In the genomic region with DNA sequence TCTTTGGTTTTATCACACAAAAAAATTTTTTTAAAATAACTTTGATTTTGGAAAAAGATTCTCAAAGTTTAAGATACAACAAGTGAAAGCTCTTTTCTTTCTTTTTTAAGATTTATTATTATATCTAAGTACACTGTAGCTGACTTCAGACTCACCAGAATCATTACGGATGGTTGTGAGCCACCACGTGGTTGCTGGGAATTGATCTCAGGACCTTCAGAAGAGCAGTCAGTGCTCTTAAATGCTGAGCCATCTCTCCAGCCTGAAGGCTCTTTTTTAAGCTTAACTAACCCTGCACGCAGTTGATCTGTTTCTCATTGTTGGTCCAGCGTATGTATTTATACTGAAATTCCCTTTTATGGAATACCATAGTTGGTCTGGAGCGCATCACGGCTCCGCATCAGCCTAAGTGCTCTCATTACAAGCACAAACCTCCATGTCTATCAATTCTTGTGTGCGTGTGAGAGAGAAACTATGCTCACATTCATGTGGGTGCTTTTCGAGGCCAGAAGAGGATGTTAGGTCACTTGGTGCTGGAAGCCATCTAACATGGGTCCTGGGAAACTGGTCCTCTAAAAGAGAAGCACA, we compare ENCODE assay signal across 17 mouse cellular contexts. TPM values are rescaled to one million over a fixed set of nuclear protein-coding genes. Genes with fewer than 3 reads are reported as not detected.
DNase-seq lines count a peak whose midpoint lies in the region; ATAC-seq and TF ChIP-seq lines count a peak whose summit lies in the region.
"Had no signal": no experiment of that assay in that cellular context is flagged by ENCODE, and none has a peak within 500 bp of the region (broad histone marks: within the 10 kb centered on the region; RNA-seq: fewer than 3 reads in every experiment).

No protein-coding gene starts in this region.

- intact Hi-C loops in gastrocnemius, adult 2 months (cut with DNase I): loop anchor here (5.0 kb wide), 1 partner anchor 41 kb away; the partner anchor contains the start of gene Ppm1g

- 92% methylated on average over 9 of the region's 9 CpGs for WGBS in embryonic facial prominence, embryonic 10.5 days
- 87% methylated on average over 9 of the region's 9 CpGs for WGBS in liver, postnatal 0 days (ENCODE audit: insufficient replicate concordance)

- no peak for ATAC-seq in megakaryocyte, adult 5-6 weeks (ENCODE audit: poor library complexity, severe bottlenecking)
- ATAC-seq in liver, postnatal 0 days: no peak

- H3K4me1 ChIP-seq in megakaryocyte, embryonic 14.5 days: peaks cover 59% of the 10 kb centered on the region
- H3K4me1 ChIP-seq in embryonic facial prominence, embryonic 10.5 days: peaks cover 12% of the 10 kb centered on the region; the same call in 1 of the 2 replicates
- peaks cover 14% of the 10 kb centered on the region for H3K4me1 ChIP-seq in liver, postnatal 0 days (ENCODE audit: insufficient read depth)

- H3K27me3 ChIP-seq in megakaryocyte, embryonic 14.5 days (replicated peaks): no peaks in the 10 kb centered on the region
- no peaks in the 10 kb centered on the region for H3K27me3 ChIP-seq in embryonic facial prominence, embryonic 10.5 days (replicated peaks; ENCODE audit: low read depth, poor library complexity, severe bottlenecking)
- H3K27me3 ChIP-seq in liver, postnatal 0 days (ENCODE audit: insufficient read depth, low read length): no peaks in the 10 kb centered on the region
- H3K27me3 ChIP-seq: forebrain, embryonic 15.5 days; hindbrain, embryonic 12.5 days had no signal

- H3K9ac ChIP-seq in liver, postnatal 0 days (replicated peaks): no peak overlapping the region

- H3K4me2 ChIP-seq in liver, postnatal 0 days (ENCODE audit: low read depth, low read length): peak overlapping the region; percentile 80; the same call in 1 of the 2 replicates

- no peak for TF ChIP-seq CTCF in gastrocnemius, adult 2 months (IDR thresholded peaks at IDR 0.05)
- no peak for TF ChIP-seq CTCF in liver, postnatal 0 days (IDR thresholded peaks at IDR 0.05; ENCODE audit: low read depth)

- DNase-seq in gastrocnemius, adult 2 months: no peak
- DNase-seq in gastrocnemius, postnatal 25 days: no peak
- no peak for DNase-seq in embryonic facial prominence, embryonic 10.5 days (ENCODE audit: low spot score)
- no peak for DNase-seq in liver, postnatal 0 days
- DNase-seq in urinary bladder, postnatal 10 days (ENCODE audit: low spot score): no peak
- DNase-seq in kidney, postnatal 10 days: no peak
- DNase-seq: adrenal gland, postnatal 14 days; cerebellum, postnatal 10 days; gastrocnemius, postnatal 10 days; lung, adult 18-20 months; thymus, postnatal 14 days had no signal

- H3K36me3 ChIP-seq in megakaryocyte, embryonic 14.5 days (replicated peaks; ENCODE audit: low read length): peaks cover 8% of the 10 kb centered on the region
- peaks cover 14% of the 10 kb centered on the region for H3K36me3 ChIP-seq in embryonic facial prominence, embryonic 10.5 days (replicated peaks)
- H3K36me3 ChIP-seq in liver, postnatal 0 days (replicated peaks; ENCODE audit: insufficient read depth, low read length): 0 out of 2 replicates have a peak, but pooled peaks cover 4% of the 10 kb centered on the region
- H3K36me3 ChIP-seq: forebrain, embryonic 15.5 days; hindbrain, embryonic 12.5 days had no signal

- TF ChIP-seq EP300 in liver, postnatal 0 days (IDR thresholded peaks at IDR 0.05; ENCODE audit: low read depth): no peak

- H3K27ac ChIP-seq in gastrocnemius, adult 2 months: peak overlapping the region; percentile 97; the same call in 1 of the 2 replicates
- H3K27ac ChIP-seq in embryonic facial prominence, embryonic 10.5 days (replicated peaks): no peak overlapping the region
- no peak overlapping the region for H3K27ac ChIP-seq in liver, postnatal 0 days (ENCODE audit: low read depth)

- no peaks in the 10 kb centered on the region for H3K9me3 ChIP-seq in megakaryocyte, embryonic 14.5 days
- no peaks in the 10 kb centered on the region for H3K9me3 ChIP-seq in embryonic facial prominence, embryonic 10.5 days
- no peaks in the 10 kb centered on the region for H3K9me3 ChIP-seq in liver, postnatal 0 days (ENCODE audit: low read length)
- H3K9me3 ChIP-seq: forebrain, embryonic 15.5 days; G1E; heart, embryonic 10.5 days; hindbrain, embryonic 12.5 days had no signal

- no peak overlapping the region for H3K4me3 ChIP-seq in gastrocnemius, adult 2 months
- H3K4me3 ChIP-seq in megakaryocyte, embryonic 14.5 days (replicated peaks): peak overlapping the region; percentile 95
- H3K4me3 ChIP-seq in embryonic facial prominence, embryonic 10.5 days: peak overlapping the region; percentile 71; the same call in 1 of the 2 replicates
- no peak overlapping the region for H3K4me3 ChIP-seq in liver, postnatal 0 days (ENCODE audit: low read depth, low read length)

RNA-seq across cellular contexts. Expression of gene Gtf3c2, which starts 1.3 kb away (rescaled TPM):
- total RNA-seq in gastrocnemius, adult 2 months (2021): 10 to 100 TPM; 22.9 to 26.5 TPM
- total RNA-seq in gastrocnemius, postnatal 25 days (2021): 10 to 100 TPM; 21.8 to 24.5 TPM
- polyA plus RNA-seq in megakaryocyte, embryonic 14.5 days (2012; ENCODE audit: insufficient read depth, low replicate concordance): 9.1 and 15.0 TPM in 2 replicates
- 58.8 and 63.2 TPM in 2 replicates for total RNA-seq in megakaryocyte, adult 5-6 weeks (2015)
- total RNA-seq in megakaryocyte, adult 5-6 weeks (2017): 43.0 and 43.1 TPM in 2 replicates
- 123 and 124 TPM in 2 replicates for polyA plus RNA-seq in embryonic facial prominence, embryonic 10.5 days (2016; fragmentation: Nextera tagmentation; extraction: Ambion mirVana)
- polyA plus RNA-seq in liver, postnatal 0 days (2015; fragmentation: Nextera tagmentation; extraction: Ambion mirVana): 15.0 and 16.8 TPM in 2 replicates

RNA-seq across cellular contexts. Expression of gene Gm29609, which starts 1.6 kb away (rescaled TPM):
- total RNA-seq in gastrocnemius, adult 2 months (2021): under 1 TPM; 0.53 to 0.74 TPM
- total RNA-seq in gastrocnemius, postnatal 25 days (2021): under 1 TPM; 0.26 to 0.35 TPM
- polyA plus RNA-seq in megakaryocyte, embryonic 14.5 days (2012; ENCODE audit: insufficient read depth, low replicate concordance): 7.0 and 7.9 TPM in 2 replicates
- 0.22 and 1.3 TPM in 2 replicates for total RNA-seq in megakaryocyte, adult 5-6 weeks (2015)
- 0.29 TPM in 1 of 2 replicates, not detected in the other for total RNA-seq in megakaryocyte, adult 5-6 weeks (2017)
- polyA plus RNA-seq in embryonic facial prominence, embryonic 10.5 days (2016; fragmentation: Nextera tagmentation; extraction: Ambion mirVana): 1.5 TPM in 2 replicates
- polyA plus RNA-seq in liver, postnatal 0 days (2015; fragmentation: Nextera tagmentation; extraction: Ambion mirVana): 0.21 and 0.59 TPM in 2 replicates

RNA-seq across cellular contexts. Expression of gene Snx17, which starts 11.8 kb away (rescaled TPM):
- total RNA-seq in gastrocnemius, adult 2 months (2021): 10 to 100 TPM; 31.1 to 33.2 TPM
- total RNA-seq in gastrocnemius, postnatal 25 days (2021): 10 to 100 TPM; 28.3 to 31.1 TPM
- 5.4 and 54.1 TPM in 2 replicates for polyA plus RNA-seq in megakaryocyte, embryonic 14.5 days (2012; ENCODE audit: insufficient read depth, low replicate concordance)
- 52.3 and 65.5 TPM in 2 replicates for total RNA-seq in megakaryocyte, adult 5-6 weeks (2015)
- total RNA-seq in megakaryocyte, adult 5-6 weeks (2017): 33.4 and 45.2 TPM in 2 replicates
- 125 and 127 TPM in 2 replicates for polyA plus RNA-seq in embryonic facial prominence, embryonic 10.5 days (2016; fragmentation: Nextera tagmentation; extraction: Ambion mirVana)
- 29.4 and 29.9 TPM in 2 replicates for polyA plus RNA-seq in liver, postnatal 0 days (2015; fragmentation: Nextera tagmentation; extraction: Ambion mirVana)

RNA-seq across cellular contexts. Expression of gene Eif2b4, which starts 12.0 kb away (rescaled TPM):
- total RNA-seq in gastrocnemius, adult 2 months (2021): 10 to 100 TPM; 39.5 to 53.9 TPM
- total RNA-seq in gastrocnemius, postnatal 25 days (2021): 10 to 100 TPM; 51.5 to 63.1 TPM
- polyA plus RNA-seq in megakaryocyte, embryonic 14.5 days (2012; ENCODE audit: insufficient read depth, low replicate concordance): 92.1 and 146 TPM in 2 replicates
- total RNA-seq in megakaryocyte, adult 5-6 weeks (2015): 21.9 and 25.2 TPM in 2 replicates
- total RNA-seq in megakaryocyte, adult 5-6 weeks (2017): 21.3 and 31.5 TPM in 2 replicates
- 81.4 and 91.1 TPM in 2 replicates for polyA plus RNA-seq in embryonic facial prominence, embryonic 10.5 days (2016; fragmentation: Nextera tagmentation; extraction: Ambion mirVana)
- 35.5 and 36.8 TPM in 2 replicates for polyA plus RNA-seq in liver, postnatal 0 days (2015; fragmentation: Nextera tagmentation; extraction: Ambion mirVana)

RNA-seq across cellular contexts. Expression of gene Zfp513, which starts 20.8 kb away (rescaled TPM):
- total RNA-seq in gastrocnemius, adult 2 months (2021): 1 to 10 TPM; 6.2 to 7.1 TPM
- total RNA-seq in gastrocnemius, postnatal 25 days (2021): 1 to 10 TPM; 5.4 to 5.7 TPM
- polyA plus RNA-seq in megakaryocyte, embryonic 14.5 days (2012; ENCODE audit: insufficient read depth, low replicate concordance): 34.2 and 67.1 TPM in 2 replicates
- 8.9 and 10.1 TPM in 2 replicates for total RNA-seq in megakaryocyte, adult 5-6 weeks (2015)
- 7.2 and 8.1 TPM in 2 replicates for total RNA-seq in megakaryocyte, adult 5-6 weeks (2017)
- polyA plus RNA-seq in embryonic facial prominence, embryonic 10.5 days (2016; fragmentation: Nextera tagmentation; extraction: Ambion mirVana): 11.4 and 12.3 TPM in 2 replicates
- 2.9 TPM in 2 replicates for polyA plus RNA-seq in liver, postnatal 0 days (2015; fragmentation: Nextera tagmentation; extraction: Ambion mirVana)

Comparison
In these comparisons a context has a peak if more than half of its experiments do, and no peak if none do; other contexts are left out.
1. H3K4me3 ChIP-seq: peak in megakaryocyte, embryonic 14.5 days (single experiment) and embryonic facial prominence, embryonic 10.5 days (single experiment); none in gastrocnemius, adult 2 months (single experiment) and liver, postnatal 0 days (single experiment).